Comparison of ENCODE assay signal across 8 mouse cellular contexts in the genomic region with DNA sequence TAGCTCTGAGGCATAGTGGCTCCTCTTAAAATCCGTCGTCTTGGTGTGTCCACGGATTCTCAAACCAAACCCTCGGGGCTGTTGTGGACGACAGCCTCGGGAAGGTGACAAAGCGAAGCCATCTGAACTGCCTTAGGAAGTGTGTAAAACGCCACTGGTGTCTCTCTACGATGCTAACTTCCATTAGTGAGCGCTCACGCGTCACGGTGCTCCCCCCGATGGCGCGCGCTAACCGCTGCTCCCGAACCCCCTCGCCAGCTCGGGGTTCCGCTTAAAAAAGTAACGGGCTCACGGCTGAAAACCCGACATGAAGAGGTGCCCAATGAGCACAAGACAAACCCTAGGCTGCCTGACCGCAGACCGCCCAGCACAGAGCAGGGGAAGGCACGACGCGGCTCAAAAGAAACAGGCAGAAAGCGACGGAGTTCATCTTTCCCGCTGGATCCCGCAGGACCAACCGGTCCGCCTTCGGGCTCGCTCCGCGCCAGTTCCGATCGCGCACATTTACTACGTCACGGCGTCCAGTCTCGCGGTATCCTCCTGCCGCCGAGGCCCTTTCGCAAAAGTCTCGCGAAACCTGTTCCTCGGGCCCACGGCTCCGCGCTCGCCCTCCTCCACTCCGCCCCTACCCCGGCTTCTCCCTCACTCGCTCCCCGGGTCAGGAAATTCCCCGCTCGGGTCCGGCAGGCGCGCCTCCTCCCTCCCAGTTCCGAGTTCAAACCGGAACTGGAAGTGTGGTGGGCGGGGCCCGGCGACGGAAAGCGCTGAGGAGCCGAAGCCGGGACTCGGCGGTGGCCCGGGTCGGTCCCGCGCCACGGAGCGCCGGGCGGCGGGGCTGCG. TPM values are rescaled to one million over a fixed set of nuclear protein-coding genes. Genes with fewer than 3 reads are reported as not detected.
DNase-seq lines count a peak whose midpoint lies in the region; ATAC-seq lines count a peak whose summit lies in the region.

Map3k7 (plus strand) TSS at position 744 of the 840 bp plus-strand sequence.

- peak within 1 kb of the TSS; percentile 85 for H3K4me3 ChIP-seq in hindbrain, embryonic 12.5 days

- H3K4me1 ChIP-seq in hindbrain, embryonic 12.5 days: peaks cover 18% of the 10 kb centered on the region

- no peaks in the 10 kb centered on the region for H3K9me3 ChIP-seq in hindbrain, embryonic 12.5 days (replicated peaks)

- H3K27me3 ChIP-seq in hindbrain, embryonic 12.5 days: no peaks in the 10 kb centered on the region

- under 1% methylated on average over 85 of the region's 88 CpGs for WGBS in hindbrain, embryonic 12.5 days

- peak; percentile 96 for ATAC-seq in hindbrain, embryonic 12.5 days (ENCODE audit: low FRiP score)

- DNase-seq in NIH3T3 (ENCODE audit: low read depth): peak; percentile 94
- peak; percentile 98 for DNase-seq in cerebellum, postnatal 10 days
- DNase-seq in frontal cortex, postnatal 10 days (ENCODE audit: low spot score in 2 of 2): peak; percentile 88 to 95
- DNase-seq in layer of hippocampus, postnatal 14 days (ENCODE audit: low spot score in 2 of 2): peak; percentile 94 to 97
- DNase-seq in lung, postnatal 14 days: peak; percentile 96
- peak; percentile 87 for DNase-seq in retina, adult 2 months (ENCODE audit: low read depth, low spot score)
- peak; percentile 90 to 91 for DNase-seq in thymus, postnatal 36 days

- no peaks in the 10 kb centered on the region for H3K36me3 ChIP-seq in hindbrain, embryonic 12.5 days

- H3K4me2 ChIP-seq in hindbrain, embryonic 12.5 days (replicated peaks): peak within 1 kb of the TSS; percentile 82

- peak within 1 kb of the TSS; percentile 98 for H3K27ac ChIP-seq in hindbrain, embryonic 12.5 days

- peak within 1 kb of the TSS; percentile 89 for H3K9ac ChIP-seq in hindbrain, embryonic 12.5 days

RNA-seq across cellular contexts. Expression of gene Map3k7, which starts in this region (rescaled TPM):
- polyA plus RNA-seq in hindbrain, embryonic 12.5 days (2016; fragmentation: Nextera tagmentation; extraction: Ambion mirVana): 49.2 and 53.9 TPM in 2 replicates
- 10 to 100 TPM; 41.0 to 50.1 TPM for total RNA-seq in layer of hippocampus, postnatal 14 days (2021)

Comparison
In these comparisons a context has a peak if more than half of its experiments do, and no peak if none do; other contexts are left out.
1. Peak in every context shown above with its lines: DNase-seq, ATAC-seq, H3K4me3 ChIP-seq and H3K27ac ChIP-seq.